Mouse (Mus musculus): ENCODE measurements around the gene Tspan5. TPM values are rescaled to one million over a fixed set of nuclear protein-coding genes. Genes with fewer than 3 reads are reported as not detected.

Tspan5 gene
- polyA plus RNA-seq, 1 experiment from 2014 or later = 25.3 TPM

GRCm38 (mm10) chr3:138826243-138826800 lies 84.3 kb downstream of the Tspan5 start:
- Histone ChIP-seq H3K36me3 (replicated peaks) (peaks cover 3% of the 10 kb centered on the region; the same call in 1 of the 2 replicates), H3K27me3 (ENCODE audit: poor library complexity, severe bottlenecking) (no peaks in the 10 kb centered on the region), H3K27ac (no peak overlapping the region), H3K4me1 (peaks cover 38% of the 10 kb centered on the region), H3K9me3 (no peaks in the 10 kb centered on the region), H3K4me3 (no peak overlapping the region)
- no peak for DNase-seq (ENCODE audit: extremely low spot score, low spot score)
- 91% methylated on average over 8 of the region's 8 CpGs for WGBS

- peaks cover 6% of the 10 kb centered on the region; the same call in 1 of the 2 replicates for H3K36me3 ChIP-seq (replicated peaks)
- H3K9me3 ChIP-seq = no peaks in the 10 kb centered on the region
- WGBS = 93% methylated on average over 9 of the region's 9 CpGs
- no peak overlapping the region for H3K4me3 ChIP-seq
- no peaks in the 10 kb centered on the region for H3K27me3 ChIP-seq (ENCODE audit: poor library complexity, severe bottlenecking)
- DNase-seq (ENCODE audit: extremely low spot score, low spot score) = no peak
- H3K27ac ChIP-seq = no peak overlapping the region
- no peaks in the 10 kb centered on the region for H3K4me1 ChIP-seq
These were observed 91.0 kb downstream of the Tspan5 start for GRCm38 (mm10) chr3:138832827-138833517.

- 93% methylated on average over 11 of the region's 11 CpGs for WGBS
- Histone ChIP-seq H3K27ac (no peak overlapping the region), H3K4me1 (no peaks in the 10 kb centered on the region), H3K4me3 (no peak overlapping the region), H3K9me3 (no peaks in the 10 kb centered on the region), H3K27me3 (ENCODE audit: poor library complexity, severe bottlenecking) (no peaks in the 10 kb centered on the region), H3K36me3 (replicated peaks) (peaks cover 6% of the 10 kb centered on the region; the same call in 1 of the 2 replicates)
- DNase-seq (ENCODE audit: extremely low spot score, low spot score) = no peak
These were observed 92.2 kb downstream of the Tspan5 start for GRCm38 (mm10) chr3:138834174-138834573.

- no peaks in the 10 kb centered on the region for H3K36me3 ChIP-seq (replicated peaks)
- no peaks in the 10 kb centered on the region for H3K9me3 ChIP-seq
- H3K4me3 ChIP-seq = no peak overlapping the region
- no peak overlapping the region for H3K27ac ChIP-seq
- no peaks in the 10 kb centered on the region for H3K27me3 ChIP-seq (ENCODE audit: poor library complexity, severe bottlenecking)
- DNase-seq (ENCODE audit: extremely low spot score, low spot score) = no peak
- WGBS = 84% methylated on average over 5 of the region's 5 CpGs
- peaks cover 21% of the 10 kb centered on the region for H3K4me1 ChIP-seq
These were observed 94.9 kb downstream of the Tspan5 start for GRCm38 (mm10) chr3:138836937-138837336.

GRCm38 (mm10) chr3:138837651-138838050 lies 95.7 kb downstream of the Tspan5 start:
- 85% methylated on average over 6 of the region's 6 CpGs for WGBS
- Histone ChIP-seq H3K9me3 (no peaks in the 10 kb centered on the region), H3K4me1 (peaks cover 21% of the 10 kb centered on the region), H3K27ac (no peak overlapping the region), H3K4me3 (no peak overlapping the region), H3K36me3 (replicated peaks) (no peaks in the 10 kb centered on the region), H3K27me3 (ENCODE audit: poor library complexity, severe bottlenecking) (no peaks in the 10 kb centered on the region)
- DNase-seq (ENCODE audit: extremely low spot score, low spot score) = no peak

GRCm38 (mm10) chr3:138839656-138840055 lies 97.7 kb downstream of the Tspan5 start:
- no peak for DNase-seq (ENCODE audit: extremely low spot score, low spot score)
- 91% methylated on average over 6 of the region's 6 CpGs for WGBS
- H3K4me1 ChIP-seq = peaks cover 28% of the 10 kb centered on the region
- H3K36me3 ChIP-seq (replicated peaks) = no peaks in the 10 kb centered on the region
- H3K27me3 ChIP-seq (ENCODE audit: poor library complexity, severe bottlenecking) = no peaks in the 10 kb centered on the region
- no peak overlapping the region for H3K4me3 ChIP-seq
- H3K9me3 ChIP-seq = no peaks in the 10 kb centered on the region
- no peak overlapping the region for H3K27ac ChIP-seq

- H3K36me3 ChIP-seq (replicated peaks) = no peaks in the 10 kb centered on the region
- H3K27me3 ChIP-seq (ENCODE audit: poor library complexity, severe bottlenecking) = no peaks in the 10 kb centered on the region
- WGBS = 63% methylated on average over 5 of the region's 5 CpGs
- no peaks in the 10 kb centered on the region for H3K9me3 ChIP-seq
- H3K4me1 ChIP-seq = peaks cover 28% of the 10 kb centered on the region
- H3K27ac ChIP-seq = no peak overlapping the region
- DNase-seq (ENCODE audit: extremely low spot score, low spot score) = no peak
- H3K4me3 ChIP-seq = no peak overlapping the region
These were observed 99.3 kb downstream of the Tspan5 start for GRCm38 (mm10) chr3:138841288-138841687.

GRCm38 (mm10) chr3:138843180-138843579 lies 101.2 kb downstream of the Tspan5 start:
- peaks cover 5% of the 10 kb centered on the region; the same call in 1 of the 2 replicates for H3K27me3 ChIP-seq (ENCODE audit: poor library complexity, severe bottlenecking)
- H3K9me3 ChIP-seq = no peaks in the 10 kb centered on the region
- H3K4me3 ChIP-seq = no peak overlapping the region
- peaks cover 28% of the 10 kb centered on the region for H3K4me1 ChIP-seq
- no peaks in the 10 kb centered on the region for H3K36me3 ChIP-seq (replicated peaks)
- 92% methylated on average over 2 of the region's 2 CpGs for WGBS
- no peak overlapping the region for H3K27ac ChIP-seq
- no peak for DNase-seq (ENCODE audit: extremely low spot score, low spot score)

GRCm38 (mm10) chr3:138843641-138844040 lies 101.6 kb downstream of the Tspan5 start:
- Histone ChIP-seq H3K27ac (no peak overlapping the region), H3K4me3 (no peak overlapping the region), H3K4me1 (peaks cover 28% of the 10 kb centered on the region), H3K9me3 (no peaks in the 10 kb centered on the region), H3K36me3 (replicated peaks) (no peaks in the 10 kb centered on the region), H3K27me3 (ENCODE audit: poor library complexity, severe bottlenecking) (peaks cover 9% of the 10 kb centered on the region; the same call in 1 of the 2 replicates)
- 96% methylated on average over 5 of the region's 5 CpGs for WGBS
- no peak for DNase-seq (ENCODE audit: extremely low spot score, low spot score)

GRCm38 (mm10) chr3:138845820-138846219 lies 103.8 kb downstream of the Tspan5 start:
- H3K36me3 ChIP-seq (replicated peaks) = no peaks in the 10 kb centered on the region
- peaks cover 30% of the 10 kb centered on the region; the same call in 1 of the 2 replicates for H3K27me3 ChIP-seq (ENCODE audit: poor library complexity, severe bottlenecking)
- no peak overlapping the region for H3K27ac ChIP-seq
- no peak for DNase-seq (ENCODE audit: extremely low spot score, low spot score)
- H3K4me3 ChIP-seq = no peak overlapping the region
- 93% methylated on average over 1 of the region's 1 CpGs for WGBS
- H3K4me1 ChIP-seq = peaks cover 33% of the 10 kb centered on the region
- H3K9me3 ChIP-seq = no peaks in the 10 kb centered on the region

GRCm38 (mm10) chr3:138847809-138848208 lies 105.8 kb downstream of the Tspan5 start:
- 89% methylated on average over 3 of the region's 3 CpGs for WGBS

GRCm38 (mm10) chr3:138849755-138850301 lies 107.8 kb downstream of the Tspan5 start:
- WGBS = 45% methylated on average over 11 of the region's 11 CpGs
- Histone ChIP-seq H3K4me3 (no peak overlapping the region), H3K9me3 (no peaks in the 10 kb centered on the region), H3K27ac (no peak overlapping the region), H3K36me3 (replicated peaks) (no peaks in the 10 kb centered on the region), H3K4me1 (peaks cover 58% of the 10 kb centered on the region), H3K27me3 (ENCODE audit: poor library complexity, severe bottlenecking) (peaks cover 44% of the 10 kb centered on the region; the same call in 1 of the 2 replicates)
- DNase-seq (ENCODE audit: extremely low spot score, low spot score) = no peak

More at GRCm38 (mm10) chr3:138847809-138848208, 105.8 kb downstream of the Tspan5 start:
- Histone ChIP-seq H3K4me1 (peaks cover 44% of the 10 kb centered on the region), H3K27ac (no peak overlapping the region), H3K4me3 (no peak overlapping the region), H3K9me3 (no peaks in the 10 kb centered on the region), H3K36me3 (replicated peaks) (no peaks in the 10 kb centered on the region), H3K27me3 (ENCODE audit: poor library complexity, severe bottlenecking) (peaks cover 44% of the 10 kb centered on the region; the same call in 1 of the 2 replicates)
- no peak for DNase-seq (ENCODE audit: extremely low spot score, low spot score)

GRCm38 (mm10) chr3:138851876-138852275 lies 109.9 kb downstream of the Tspan5 start:
- peaks cover 44% of the 10 kb centered on the region; the same call in 1 of the 2 replicates for H3K27me3 ChIP-seq (ENCODE audit: poor library complexity, severe bottlenecking)
- WGBS = 65% methylated on average over 8 of the region's 8 CpGs
- no peaks in the 10 kb centered on the region for H3K9me3 ChIP-seq
- no peak overlapping the region for H3K27ac ChIP-seq
- DNase-seq (ENCODE audit: extremely low spot score, low spot score) = no peak
- H3K36me3 ChIP-seq (replicated peaks) = no peaks in the 10 kb centered on the region
- peaks cover 78% of the 10 kb centered on the region for H3K4me1 ChIP-seq
- no peak overlapping the region for H3K4me3 ChIP-seq

All from forebrain, embryonic 10.5 days (tissue).